Mouse (Mus musculus) intestine, embryonic 15.5 days (tissue): Measurements from ENCODE around the gene Plekha5. TPM values are rescaled to one million over a fixed set of nuclear protein-coding genes. Genes with fewer than 3 reads are reported as not detected.
A peak's percentile ranks its signal among the peaks of the same experiment; 100 is the strongest.

Experiments
- ATAC-seq: fragments of 200-750 bp; cut with Nextera tagmentation; 2 replicates; pipeline ENCODE4 v1.8.0; 2017; ENCODE audit warnings: moderate TSS enrichment, moderate library complexity
- H3K27ac ChIP-seq: fragments of 300-500 bp; sonication (generic); 2 replicates; pipeline ENCODE4 v1.5.1; 2015; ENCODE audit warnings: mild to moderate bottlenecking, inconsistent platforms
- H3K27me3 ChIP-seq: fragments of 300-500 bp; sonication (generic); replicated peaks from 2 replicates; pipeline ENCODE4 v1.6.1; 2015; ENCODE audit warnings: inconsistent platforms
- H3K36me3 ChIP-seq: fragments of 300-500 bp; sonication (generic); 2 replicates; pipeline ENCODE4 v1.6.1; 2015; ENCODE audit warnings: inconsistent platforms
- H3K4me1 ChIP-seq: fragments of 300-500 bp; sonication (generic); replicated peaks from 2 replicates; pipeline ENCODE4 v1.6.1; 2015; ENCODE audit warnings: inconsistent platforms
- H3K4me2 ChIP-seq: fragments of 300-500 bp; sonication (generic); replicated peaks from 2 replicates; pipeline ENCODE4 v1.6.1; 2015; ENCODE audit warnings: mild to moderate bottlenecking, inconsistent platforms
- H3K4me3 ChIP-seq: fragments of 300-500 bp; sonication (generic); replicated peaks from 2 replicates; pipeline ENCODE4 v1.5.1; 2015; ENCODE audit warnings: inconsistent platforms
- H3K9ac ChIP-seq: fragments of 300-500 bp; sonication (generic); 2 replicates; pipeline ENCODE4 v1.6.1; 2015; ENCODE audit warnings: inconsistent platforms
- H3K9me3 ChIP-seq: fragments of 300-500 bp; sonication (generic); 2 replicates; pipeline ENCODE4 v1.6.1; 2016; ENCODE audit warnings: inconsistent platforms
- WGBS: fragments of 180-500 bp; shearing (Covaris S2); methylation state at CpG from one replicate; pipeline ENCODE4 v1.1.7; 2015; 5-methylcytosine and 5-hydroxymethylcytosine counted together
- polyA plus RNA-seq: library from polyadenylated mRNA; unstranded; fragments of >200 nt; fragmentation: Nextera tagmentation; extraction: Ambion mirVana; gene quantifications from 2 replicates; pipeline ENCODE4 v1.2.1, GENCODE M21; 2015

Gene Plekha5
- polyA plus RNA-seq, 1 experiment from 2014 or later = 43.2 TPM

DNA sequence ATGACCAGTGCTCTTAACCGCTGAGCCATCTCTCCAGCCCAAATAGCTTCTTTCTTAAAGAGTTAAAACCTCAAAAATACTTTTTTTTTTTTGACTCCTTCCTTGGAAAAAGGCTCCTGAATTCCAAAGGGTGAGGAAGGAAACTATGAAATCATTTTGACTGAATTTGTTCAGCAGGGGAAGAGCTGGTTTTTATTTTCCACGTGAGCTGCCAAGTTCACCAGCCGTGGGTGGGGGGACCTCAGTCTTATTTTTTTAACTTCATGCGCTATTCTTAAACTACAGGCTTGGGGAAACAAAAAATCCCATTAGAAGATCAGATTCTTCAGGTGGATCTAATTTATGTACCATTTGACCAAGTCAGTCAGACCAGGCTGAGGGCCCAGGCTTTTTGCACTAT is 187.4 kb downstream of the Plekha5 start:
- H3K9ac ChIP-seq = no peak overlapping the region
- H3K27me3 ChIP-seq = no peaks in the 10 kb centered on the region
- no peaks in the 10 kb centered on the region for H3K9me3 ChIP-seq
- H3K4me2 ChIP-seq = no peak overlapping the region
- no peak overlapping the region for H3K4me3 ChIP-seq
- no peak for ATAC-seq
- H3K36me3 ChIP-seq = no peaks in the 10 kb centered on the region
- no peak overlapping the region for H3K27ac ChIP-seq
- no peaks in the 10 kb centered on the region for H3K4me1 ChIP-seq
- 74% methylated on average over 4 of the region's 4 CpGs for WGBS

DNA sequence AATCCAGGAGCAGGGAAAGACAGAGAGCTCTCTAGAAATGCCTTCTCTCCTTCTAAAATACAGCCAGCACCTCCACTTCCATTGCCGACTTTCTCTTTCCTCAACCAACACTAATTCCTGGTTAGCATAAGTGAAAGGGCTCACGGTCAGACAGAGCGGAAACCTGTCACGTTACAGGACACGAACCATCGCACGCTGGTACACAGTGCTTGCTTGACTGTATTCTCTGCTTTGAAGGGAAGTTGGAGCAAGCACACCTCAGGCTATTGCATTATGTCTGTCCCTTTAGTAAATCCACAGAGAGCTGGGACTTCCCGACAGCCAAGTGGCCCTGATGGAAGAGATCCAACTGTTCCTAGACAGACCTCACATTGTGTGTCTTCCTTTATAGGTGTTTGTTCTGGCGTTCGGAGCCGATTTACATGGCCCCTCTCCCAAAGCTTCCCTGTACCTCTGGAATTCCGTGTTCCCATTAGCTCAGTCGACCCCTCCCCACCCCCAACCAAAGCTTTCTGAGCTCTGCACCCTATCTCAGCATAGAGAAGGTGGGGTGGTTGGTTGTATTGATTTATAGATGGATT is 188.1 kb downstream of the Plekha5 start:
- H3K4me1 ChIP-seq = no peaks in the 10 kb centered on the region
- no peak overlapping the region for H3K4me3 ChIP-seq
- no peaks in the 10 kb centered on the region for H3K9me3 ChIP-seq
- 76% methylated on average over 13 of the region's 13 CpGs for WGBS
- H3K36me3 ChIP-seq = no peaks in the 10 kb centered on the region
- no peaks in the 10 kb centered on the region for H3K27me3 ChIP-seq
- no peak overlapping the region for H3K4me2 ChIP-seq
- ATAC-seq = no peak
- H3K9ac ChIP-seq = no peak overlapping the region
- no peak overlapping the region for H3K27ac ChIP-seq

DNA sequence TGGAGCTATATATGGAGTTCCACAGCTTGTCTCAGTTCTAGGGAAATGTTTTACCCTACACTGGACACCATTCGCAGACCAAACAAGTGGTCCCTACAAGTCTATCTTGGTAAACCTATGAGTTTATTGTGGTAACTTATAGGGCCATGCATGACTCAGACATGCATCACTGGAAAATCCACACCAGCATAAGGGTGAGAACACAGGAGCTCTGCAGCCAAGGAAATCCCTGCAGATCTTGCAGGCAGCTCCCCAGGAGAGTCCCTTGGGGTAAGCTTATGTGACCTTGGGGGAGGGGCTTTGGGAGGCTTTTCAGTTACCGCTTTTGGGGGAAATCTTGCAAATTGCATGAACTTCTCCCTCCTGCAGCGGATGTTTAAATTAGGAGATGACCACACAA is 190.0 kb downstream of the Plekha5 start:
- 84% methylated on average over 3 of the region's 3 CpGs for WGBS
- no peak overlapping the region for H3K4me3 ChIP-seq

GRCm38 (mm10) chr6:140614711-140615110 is 190.9 kb downstream of the Plekha5 start:
- H3K27ac ChIP-seq = no peak overlapping the region
- H3K9me3 ChIP-seq = no peaks in the 10 kb centered on the region
- 0 out of 2 replicates have a peak, but pooled peaks have one; percentile 43 for ATAC-seq
- H3K4me3 ChIP-seq = no peak overlapping the region
- H3K36me3 ChIP-seq = no peaks in the 10 kb centered on the region
- H3K9ac ChIP-seq = no peak overlapping the region
- 83% methylated on average over 11 of the region's 11 CpGs for WGBS
- no peak overlapping the region for H3K4me2 ChIP-seq
- H3K4me1 ChIP-seq = no peaks in the 10 kb centered on the region
- H3K27me3 ChIP-seq = no peaks in the 10 kb centered on the region

More for the DNA sequence above, 190.0 kb downstream of the Plekha5 start:
- Histone ChIP-seq H3K27me3 (no peaks in the 10 kb centered on the region), H3K9me3 (no peaks in the 10 kb centered on the region), H3K27ac (no peak overlapping the region), H3K4me2 (no peak overlapping the region), H3K36me3 (no peaks in the 10 kb centered on the region), H3K4me1 (no peaks in the 10 kb centered on the region), H3K9ac (no peak overlapping the region)
- ATAC-seq = no peak

GRCm38 (mm10) chr6:140620531-140621349 is 196.9 kb downstream of the Plekha5 start:
- Histone ChIP-seq H3K4me2 (no peak overlapping the region), H3K9ac (no peak overlapping the region), H3K36me3 (no peaks in the 10 kb centered on the region), H3K9me3 (no peaks in the 10 kb centered on the region), H3K4me1 (peaks cover 8% of the 10 kb centered on the region; the same call in 1 of the 2 replicates), H3K27ac (no peak overlapping the region), H3K27me3 (no peaks in the 10 kb centered on the region), H3K4me3 (no peak overlapping the region)
- no peak for ATAC-seq
- WGBS = 61% methylated on average over 13 of the region's 13 CpGs

DNA sequence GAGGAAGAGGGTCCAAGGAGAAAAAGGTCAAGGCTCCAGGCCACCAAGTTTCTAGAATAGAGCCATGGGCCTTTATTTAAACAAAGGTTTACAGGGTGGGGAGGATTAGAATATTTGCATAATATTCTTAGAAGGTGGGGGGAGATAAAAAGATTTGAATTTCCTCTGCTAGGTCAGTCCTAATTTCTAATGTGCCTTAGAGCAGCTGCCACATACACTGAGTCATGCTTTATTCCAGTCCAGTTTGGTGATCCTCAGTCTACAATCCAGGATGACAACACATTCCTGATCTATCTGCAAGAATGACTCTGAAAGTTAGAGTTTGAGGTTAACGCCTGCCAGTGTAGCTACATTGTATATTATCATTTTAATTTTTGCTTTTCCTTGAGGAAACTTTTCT is 197.8 kb downstream of the Plekha5 start:
- H3K9me3 ChIP-seq = no peaks in the 10 kb centered on the region
- no peak overlapping the region for H3K9ac ChIP-seq
- WGBS = 93% methylated on average over 1 of the region's 1 CpGs
- no peaks in the 10 kb centered on the region for H3K27me3 ChIP-seq
- H3K27ac ChIP-seq = no peak overlapping the region
- ATAC-seq = no peak
- H3K4me1 ChIP-seq = peaks cover 17% of the 10 kb centered on the region
- no peaks in the 10 kb centered on the region for H3K36me3 ChIP-seq
- H3K4me2 ChIP-seq = no peak overlapping the region
- no peak overlapping the region for H3K4me3 ChIP-seq

GRCm38 (mm10) chr6:140622391-140623225 is 198.8 kb downstream of the Plekha5 start, which contains the start of gene Aebp2:
Aebp2 (plus strand) TSS chr6:140622663.
- H3K27me3 ChIP-seq = no peaks in the 10 kb centered on the region
- peak within 1 kb of the TSS; percentile 67 for H3K4me2 ChIP-seq
- no peaks in the 10 kb centered on the region for H3K9me3 ChIP-seq
- 44% methylated on average over 30 of the region's 30 CpGs for WGBS
- H3K36me3 ChIP-seq = no peaks in the 10 kb centered on the region
- H3K4me1 ChIP-seq = peaks cover 20% of the 10 kb centered on the region
- peak within 1 kb of the TSS; percentile 100 for H3K9ac ChIP-seq
- peak within 1 kb of the TSS; percentile 96 for H3K27ac ChIP-seq
- H3K4me3 ChIP-seq = peak within 1 kb of the TSS; percentile 100
- ATAC-seq = peak; percentile 2

- Histone ChIP-seq H3K27ac (peak overlapping the region; percentile 96), H3K4me3 (peak overlapping the region; percentile 100), H3K4me2 (peak overlapping the region; percentile 67), H3K4me1 (peaks cover 20% of the 10 kb centered on the region), H3K9me3 (no peaks in the 10 kb centered on the region), H3K27me3 (no peaks in the 10 kb centered on the region), H3K9ac (peak overlapping the region; percentile 100), H3K36me3 (no peaks in the 10 kb centered on the region)
- peak; percentile 95 for ATAC-seq
- WGBS = under 1% methylated on average over 68 of the region's 117 CpGs
Measured at GRCm38 (mm10) chr6:140623226-140624095, 199.6 kb downstream of the Plekha5 start.

- H3K4me1 ChIP-seq = peaks cover 20% of the 10 kb centered on the region
- H3K27ac ChIP-seq = peak overlapping the region; percentile 96
- no peaks in the 10 kb centered on the region for H3K36me3 ChIP-seq
- H3K9me3 ChIP-seq = no peaks in the 10 kb centered on the region
- peak overlapping the region; percentile 67 for H3K4me2 ChIP-seq
- ATAC-seq = peak; percentile 34
- WGBS = under 1% methylated on average over 79 of the region's 80 CpGs
- H3K4me3 ChIP-seq = peak overlapping the region; percentile 100
- H3K9ac ChIP-seq = peak overlapping the region; percentile 100
- no peaks in the 10 kb centered on the region for H3K27me3 ChIP-seq
Measured at GRCm38 (mm10) chr6:140624096-140625051, 200.5 kb downstream of the Plekha5 start.

GRCm38 (mm10) chr6:140629176-140629859 is 205.5 kb downstream of the Plekha5 start:
- Histone ChIP-seq H3K27ac (no peak overlapping the region), H3K9ac (no peak overlapping the region), H3K4me1 (peaks cover 16% of the 10 kb centered on the region), H3K27me3 (no peaks in the 10 kb centered on the region), H3K9me3 (no peaks in the 10 kb centered on the region), H3K36me3 (peaks cover 4% of the 10 kb centered on the region; the same call in 1 of the 2 replicates), H3K4me2 (no peak overlapping the region), H3K4me3 (no peak overlapping the region)
- no peak for ATAC-seq
- 86% methylated on average over 4 of the region's 4 CpGs for WGBS
